Mouse (Mus musculus): ENCODE data around the gene Anp32e. TPM values are rescaled to one million over a fixed set of nuclear protein-coding genes. Genes with fewer than 3 reads are reported as not detected.
"Not testable (repeated sequence)": the region's sequence is repeated elsewhere in the genome, so short reads cannot be mapped to it uniquely, and the experiment has no call there.

Anp32e gene
- polyA plus RNA-seq, 1 experiment = 89.1 TPM

DNA sequence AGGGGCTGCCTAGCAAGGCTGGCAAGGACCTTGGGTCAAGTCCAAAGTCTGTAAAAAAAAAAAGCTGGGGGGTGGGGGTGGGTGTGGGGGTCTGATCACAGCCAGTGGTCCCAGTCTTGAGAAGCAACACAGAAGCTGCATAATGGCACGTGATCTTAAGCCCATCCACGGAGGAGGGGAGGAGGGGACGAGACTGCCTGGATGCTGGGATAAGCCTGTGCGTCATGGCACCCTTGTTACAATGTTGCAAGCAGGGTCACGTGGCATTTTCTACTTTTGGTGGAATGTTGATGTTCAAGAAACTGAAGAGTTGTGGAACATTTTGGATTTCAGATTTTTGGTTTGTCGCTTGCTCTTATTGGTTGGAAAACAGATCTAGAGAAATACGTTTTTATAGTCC, 14.2 kb downstream of the Anp32e start:
- Histone ChIP-seq H3K4me3 (ENCODE audit: control insufficient read depth, insufficient read depth, low read length) (no peak overlapping the region), H3K4me1 (replicated peaks; ENCODE audit: control insufficient read depth, insufficient read depth, low read length) (no peaks in the 10 kb centered on the region), H3K27ac (ENCODE audit: control insufficient read depth, insufficient read depth, low read length) (no peak overlapping the region), H3K27me3 (ENCODE audit: control insufficient read depth, insufficient read depth, low read length) (no peaks in the 10 kb centered on the region), H3K36me3 (ENCODE audit: control insufficient read depth, insufficient read depth, low read length) (peaks cover 87% of the 10 kb centered on the region)
- no peak for TF ChIP-seq POLR2A (IDR thresholded peaks at IDR 0.05; ENCODE audit: control insufficient read depth, extremely low read depth, insufficient read depth, low read length, poor library complexity)
- no peak for TF ChIP-seq CTCF (IDR thresholded peaks at IDR 0.05; ENCODE audit: borderline replicate concordance, control insufficient read depth, extremely low read depth, insufficient read depth, low read length, poor library complexity)
- no peak for DNase-seq
- 97% methylated on average over 7 of the region's 7 CpGs for WGBS

DNA sequence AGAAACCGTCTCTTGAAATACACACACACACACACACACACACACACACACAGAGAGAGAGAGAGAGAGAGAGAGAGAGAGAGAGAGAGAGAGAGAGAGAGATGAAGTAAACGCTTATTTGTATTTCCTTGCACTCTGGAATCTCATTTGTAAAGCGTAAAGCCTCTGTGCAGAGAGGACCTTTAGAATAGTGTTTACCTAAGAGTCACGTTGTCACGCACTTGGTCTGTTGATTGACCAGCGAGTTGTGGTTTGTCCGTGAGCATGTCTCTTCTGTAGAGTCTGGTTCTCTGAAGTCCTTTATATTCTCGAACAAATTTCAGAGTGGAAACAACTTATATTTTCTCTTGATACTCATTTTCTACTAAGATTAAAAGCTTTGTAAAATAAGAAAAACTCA, 15.7 kb downstream of the Anp32e start:
- WGBS = 95% methylated on average over 8 of the region's 8 CpGs
- H3K36me3 ChIP-seq (ENCODE audit: control insufficient read depth, insufficient read depth, low read length) = peaks cover 72% of the 10 kb centered on the region
- no peaks in the 10 kb centered on the region for H3K27me3 ChIP-seq (ENCODE audit: control insufficient read depth, insufficient read depth, low read length)

GRCm38 (mm10) chr3:95945731-95946240, 16.7 kb downstream of the Anp32e start:
- Histone ChIP-seq H3K4me3 (ENCODE audit: control insufficient read depth, insufficient read depth, low read length) (no peak overlapping the region), H3K36me3 (ENCODE audit: control insufficient read depth, insufficient read depth, low read length) (peaks cover 61% of the 10 kb centered on the region), H3K27ac (ENCODE audit: control insufficient read depth, insufficient read depth, low read length) (no peak overlapping the region), H3K4me1 (replicated peaks; ENCODE audit: control insufficient read depth, insufficient read depth, low read length) (no peaks in the 10 kb centered on the region), H3K27me3 (ENCODE audit: control insufficient read depth, insufficient read depth, low read length) (no peaks in the 10 kb centered on the region)
- no peak for DNase-seq
- WGBS = 95% methylated on average over 14 of the region's 14 CpGs
- TF ChIP-seq CTCF (IDR thresholded peaks at IDR 0.05; ENCODE audit: borderline replicate concordance, control insufficient read depth, extremely low read depth, insufficient read depth, low read length, poor library complexity) (no peak), POLR2A (IDR thresholded peaks at IDR 0.05; ENCODE audit: control insufficient read depth, extremely low read depth, insufficient read depth, low read length, poor library complexity) (no peak)

More for the DNA sequence above, 15.7 kb downstream of the Anp32e start:
- Histone ChIP-seq H3K27ac (ENCODE audit: control insufficient read depth, insufficient read depth, low read length) (no peak overlapping the region), H3K4me3 (ENCODE audit: control insufficient read depth, insufficient read depth, low read length) (no peak overlapping the region), H3K4me1 (replicated peaks; ENCODE audit: control insufficient read depth, insufficient read depth, low read length) (no peaks in the 10 kb centered on the region)
- no peak for TF ChIP-seq POLR2A (IDR thresholded peaks at IDR 0.05; ENCODE audit: control insufficient read depth, extremely low read depth, insufficient read depth, low read length, poor library complexity)
- no peak for TF ChIP-seq CTCF (IDR thresholded peaks at IDR 0.05; ENCODE audit: borderline replicate concordance, control insufficient read depth, extremely low read depth, insufficient read depth, low read length, poor library complexity)
- DNase-seq = no peak

- H3K27ac ChIP-seq (ENCODE audit: control insufficient read depth, insufficient read depth, low read length) = no peak overlapping the region
- no peak for DNase-seq
- H3K4me1 ChIP-seq (replicated peaks; ENCODE audit: control insufficient read depth, insufficient read depth, low read length) = peaks cover 4% of the 10 kb centered on the region; the same call in 1 of the 2 replicates
- no peak for TF ChIP-seq CTCF (IDR thresholded peaks at IDR 0.05; ENCODE audit: borderline replicate concordance, control insufficient read depth, extremely low read depth, insufficient read depth, low read length, poor library complexity)
- TF ChIP-seq POLR2A (IDR thresholded peaks at IDR 0.05; ENCODE audit: control insufficient read depth, extremely low read depth, insufficient read depth, low read length, poor library complexity) = no peak
- H3K4me3 ChIP-seq (ENCODE audit: control insufficient read depth, insufficient read depth, low read length) = no peak overlapping the region
- H3K27me3 ChIP-seq (ENCODE audit: control insufficient read depth, insufficient read depth, low read length) = no peaks in the 10 kb centered on the region
- WGBS = 93% methylated on average over 5 of the region's 5 CpGs
- H3K36me3 ChIP-seq (ENCODE audit: control insufficient read depth, insufficient read depth, low read length) = peaks cover 36% of the 10 kb centered on the region
Measured at GRCm38 (mm10) chr3:95948325-95948724, 19.3 kb downstream of the Anp32e start.

- H3K27me3 ChIP-seq (ENCODE audit: control insufficient read depth, insufficient read depth, low read length) = no peaks in the 10 kb centered on the region
- peaks cover 10% of the 10 kb centered on the region for H3K36me3 ChIP-seq (ENCODE audit: control insufficient read depth, insufficient read depth, low read length)
- TF ChIP-seq CTCF (IDR thresholded peaks at IDR 0.05; ENCODE audit: borderline replicate concordance, control insufficient read depth, extremely low read depth, insufficient read depth, low read length, poor library complexity) (0 out of 2 replicates have a peak, but pooled peaks have one; percentile 5), POLR2A (IDR thresholded peaks at IDR 0.05; ENCODE audit: control insufficient read depth, extremely low read depth, insufficient read depth, low read length, poor library complexity) (peak; percentile 87)
- peaks cover 4% of the 10 kb centered on the region; the same call in 1 of the 2 replicates for H3K4me1 ChIP-seq (replicated peaks; ENCODE audit: control insufficient read depth, insufficient read depth, low read length)
- peak overlapping the region; percentile 60 for H3K4me3 ChIP-seq (ENCODE audit: control insufficient read depth, insufficient read depth, low read length)
- under 1% methylated on average over 49 of the region's 49 CpGs for WGBS
- DNase-seq = peak; percentile 86
- peak overlapping the region; percentile 90 for H3K27ac ChIP-seq (ENCODE audit: control insufficient read depth, insufficient read depth, low read length)
Measured at GRCm38 (mm10) chr3:95950763-95951551, 21.9 kb downstream of the Anp32e start.

GRCm38 (mm10) chr3:95951566-95951965, 22.5 kb downstream of the Anp32e start:
- H3K4me3 ChIP-seq (ENCODE audit: control insufficient read depth, insufficient read depth, low read length) = peak overlapping the region; percentile 60
- H3K27ac ChIP-seq (ENCODE audit: control insufficient read depth, insufficient read depth, low read length) = peak overlapping the region; percentile 90
- H3K4me1 ChIP-seq (replicated peaks; ENCODE audit: control insufficient read depth, insufficient read depth, low read length); DNase-seq; H3K36me3 ChIP-seq (ENCODE audit: control insufficient read depth, insufficient read depth, low read length); H3K27me3 ChIP-seq (ENCODE audit: control insufficient read depth, insufficient read depth, low read length): not testable (repeated sequence)
- 69% methylated on average over 12 of the region's 12 CpGs for WGBS

All from thymus, adult 2 months (tissue).